Mouse (Mus musculus): Measurements from ENCODE around the gene Olfr630.
"Not testable (repeated sequence)": the region's sequence is repeated elsewhere in the genome, so short reads cannot be mapped to it uniquely, and the experiment has no call there.

Olfr630 gene

GRCm38 (mm10) chr7:103757233-103757632 lies at the start of gene Olfr630:
Gene Olfr630 (minus strand): TSS chr7:103757333.
- DNase-seq, result no peak

GRCm38 (mm10) chr7:103806856-103807255 lies 49.7 kb upstream of the Olfr630 start:
- DNase-seq, result peak; percentile 67

- DNase-seq, result no peak
Observed at GRCm38 (mm10) chr7:103792669-103793388, 35.7 kb upstream of the Olfr630 start.

GRCm38 (mm10) chr7:103791721-103792120 lies 34.6 kb upstream of the Olfr630 start, which contains the start of gene Olfr67:
Gene Olfr67 (minus strand): TSS chr7:103791821.
- no peak for DNase-seq

GRCm38 (mm10) chr7:103779598-103779997 lies 22.5 kb upstream of the Olfr630 start, which contains the start of gene Olfr68:
Gene Olfr68 (minus strand): TSS chr7:103779698.
- DNase-seq, result no peak

GRCm38 (mm10) chr7:103777652-103778051 lies 20.5 kb upstream of the Olfr630 start:
- DNase-seq, result not testable (repeated sequence)

- DNase-seq, result no peak
Observed at GRCm38 (mm10) chr7:103771494-103771893, 14.4 kb upstream of the Olfr630 start, which contains the start of gene Olfr69. Gene Olfr69 (minus strand): TSS chr7:103771594.

- not testable (repeated sequence) for DNase-seq
Observed at GRCm38 (mm10) chr7:103767687-103768086, 10.6 kb upstream of the Olfr630 start.

GRCm38 (mm10) chr7:103762212-103762611 lies 5.1 kb upstream of the Olfr630 start:
- not testable (repeated sequence) for DNase-seq

- no peak for DNase-seq
Observed at GRCm38 (mm10) chr7:103744843-103745242, 12.3 kb downstream of the Olfr630 start, which contains the start of gene Olfr629. Gene Olfr629 (minus strand): TSS chr7:103744943.

GRCm38 (mm10) chr7:103730074-103730473 lies 27.1 kb downstream of the Olfr630 start, which contains the start of gene Olfr628:
Gene Olfr628 (plus strand): TSS chr7:103730374.
- DNase-seq, result no peak

- not testable (repeated sequence) for DNase-seq
Observed at GRCm38 (mm10) chr7:103716398-103716797, 40.7 kb downstream of the Olfr630 start.

- DNase-seq, result no peak
Observed at GRCm38 (mm10) chr7:103714371-103714770, 42.8 kb downstream of the Olfr630 start, which contains the start of gene Olfr243. Gene Olfr243 (plus strand): TSS chr7:103714671.

- no peak for DNase-seq
Observed at GRCm38 (mm10) chr7:103712024-103712423, 45.1 kb downstream of the Olfr630 start.
